Mouse (Mus musculus) adrenal gland (tissue): ENCODE results near the gene Prss2.

ENCODE experiments used
- intact Hi-C: fragments of 180-260 bp; cut with DNase I; formaldehyde crosslinking; loops from one replicate; pipeline ENCODE4 v1.15.1; 2025
- long read RNA-seq, 2 experiments: library from polyadenylated mRNA; unstranded; transcript quantifications; one replicate each; pipeline ENCODE4 v2.0.0; 2020; ENCODE audit warnings: borderline replicate concordance in 1 of 2; ENCODE audit not compliant: insufficient replicate concordance in 1 of 2

Gene Prss2
- long read RNA-seq, experiment 1 = 0 reads
- long read RNA-seq, experiment 2 = 0 reads

DNA sequence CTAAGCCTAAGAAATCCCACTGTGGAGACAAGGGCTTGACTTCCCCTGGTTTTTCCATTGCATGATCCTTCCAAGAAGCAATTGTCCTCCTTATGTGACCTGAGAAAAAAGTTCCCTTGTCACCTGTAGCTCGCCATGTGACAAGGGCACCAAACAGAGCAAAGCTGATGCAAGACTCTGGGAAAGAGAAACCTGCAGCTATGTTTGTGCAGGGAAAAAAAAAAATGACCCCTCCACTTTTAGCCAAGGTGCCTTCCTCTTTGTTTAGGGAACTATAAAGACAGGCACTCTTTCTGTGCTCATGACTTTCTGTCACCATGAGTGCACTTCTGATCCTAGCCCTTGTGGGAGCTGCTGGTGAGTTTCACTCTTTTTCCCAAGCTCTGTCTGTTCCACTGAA, at the start of gene Prss2:
TSS of gene Prss2 (plus strand) at position 301 of the 400 bp plus-strand sequence.
- intact Hi-C loops = no loop called here

DNA sequence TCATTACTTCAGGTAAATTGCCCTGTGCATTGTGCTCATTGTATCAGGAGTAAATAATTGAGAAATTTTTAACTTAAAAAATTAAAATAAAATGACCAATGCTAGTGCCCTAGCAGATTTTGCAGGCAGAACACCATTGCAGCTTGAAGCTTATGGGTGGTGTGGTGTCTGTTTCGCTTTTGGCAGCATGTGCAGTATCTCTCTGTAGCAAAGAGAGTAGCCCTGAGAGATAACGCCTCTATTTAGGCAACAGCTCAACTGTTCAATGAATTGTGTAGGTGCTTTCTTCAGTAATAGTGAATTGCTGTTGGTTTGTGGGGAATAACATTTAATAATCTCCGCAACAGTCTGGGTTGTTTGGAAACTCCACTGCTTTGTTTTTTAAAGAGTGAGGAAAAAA, 22.2 kb upstream of the Prss2 start:
- intact Hi-C loops = no loop called here

DNA sequence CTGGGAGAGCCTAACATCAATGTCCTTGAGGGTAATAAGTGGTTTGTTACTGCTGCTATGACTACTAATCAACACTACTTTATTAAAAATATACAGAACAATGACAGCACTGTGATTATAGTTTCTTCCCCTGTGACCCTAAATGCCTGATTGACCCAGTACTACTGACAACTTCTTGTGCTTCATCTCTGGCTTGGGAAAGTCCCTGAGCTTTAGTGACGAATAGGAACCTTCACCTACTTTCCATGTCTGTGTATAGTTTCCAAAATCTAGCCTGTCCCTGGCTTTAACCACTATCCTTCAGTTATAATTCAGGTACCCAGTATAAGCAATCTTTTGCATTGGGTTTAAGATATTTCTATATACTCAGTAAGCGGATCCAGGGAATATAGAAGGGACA, 16.7 kb upstream of the Prss2 start:
- intact Hi-C loops = no loop called here

DNA sequence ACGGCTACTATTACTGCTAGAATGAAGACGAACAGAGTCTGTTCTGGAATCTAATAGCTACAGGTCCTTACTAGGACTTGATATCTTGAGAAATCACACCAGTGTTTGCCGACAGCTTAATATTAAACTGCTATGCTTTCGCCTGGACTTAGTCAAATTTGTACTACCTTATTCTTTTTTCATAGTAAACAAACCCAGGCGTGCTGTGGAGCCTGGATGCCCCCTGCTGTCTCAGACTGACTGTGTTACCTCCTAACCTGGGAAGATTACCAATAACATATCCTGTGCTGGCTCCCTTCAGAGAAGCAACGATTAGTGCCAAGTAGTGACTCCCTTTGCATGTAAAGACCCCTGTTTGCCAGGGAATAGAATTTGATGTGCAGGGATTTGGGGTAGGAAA, 16.3 kb upstream of the Prss2 start:
- intact Hi-C loops = no loop called here

DNA sequence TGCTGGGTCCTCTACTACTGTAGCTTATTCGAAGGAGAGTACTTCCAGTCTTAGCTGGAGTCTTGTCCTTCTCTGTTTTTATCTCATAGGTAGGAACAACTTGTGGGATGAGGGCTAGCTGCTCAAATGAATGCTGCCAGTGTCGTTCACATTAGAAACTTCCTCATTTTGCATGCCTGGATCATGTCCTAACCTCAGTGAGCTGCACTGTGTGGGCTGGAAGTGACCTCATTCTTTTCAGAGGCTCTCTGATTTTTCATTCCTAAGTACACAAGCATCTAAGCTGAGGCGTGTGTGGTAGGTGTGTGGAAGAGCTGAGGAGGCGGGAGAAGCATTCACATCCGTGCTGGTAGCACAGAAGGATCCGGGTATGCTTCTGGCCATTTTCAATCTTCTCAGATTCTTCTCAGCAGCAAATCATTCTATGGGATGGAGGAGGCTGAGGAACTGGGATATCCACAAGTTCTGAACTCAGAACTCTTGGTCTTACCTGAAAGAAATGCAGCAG, 3.5 kb upstream of the Prss2 start:
- intact Hi-C loops = no loop called here

DNA sequence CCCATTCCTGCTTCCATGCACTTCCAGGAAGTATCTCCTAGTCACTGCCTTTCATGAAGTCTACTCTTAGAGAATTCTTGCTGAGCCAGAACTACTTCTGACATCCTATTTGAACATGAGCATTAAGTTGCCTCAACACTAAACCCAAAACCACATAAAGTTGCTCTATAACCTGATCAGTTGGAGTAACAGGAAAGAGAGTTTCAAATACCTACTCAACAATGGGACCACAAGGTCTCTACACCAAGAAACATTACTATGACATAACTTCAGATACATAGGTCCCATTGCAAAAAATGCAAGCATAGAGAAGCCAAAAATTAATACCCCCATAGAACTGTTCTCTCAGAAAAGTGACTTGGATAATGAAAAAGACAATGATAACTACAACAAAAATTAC, 4.9 kb downstream of the Prss2 start:
- intact Hi-C loops = no loop called here

DNA sequence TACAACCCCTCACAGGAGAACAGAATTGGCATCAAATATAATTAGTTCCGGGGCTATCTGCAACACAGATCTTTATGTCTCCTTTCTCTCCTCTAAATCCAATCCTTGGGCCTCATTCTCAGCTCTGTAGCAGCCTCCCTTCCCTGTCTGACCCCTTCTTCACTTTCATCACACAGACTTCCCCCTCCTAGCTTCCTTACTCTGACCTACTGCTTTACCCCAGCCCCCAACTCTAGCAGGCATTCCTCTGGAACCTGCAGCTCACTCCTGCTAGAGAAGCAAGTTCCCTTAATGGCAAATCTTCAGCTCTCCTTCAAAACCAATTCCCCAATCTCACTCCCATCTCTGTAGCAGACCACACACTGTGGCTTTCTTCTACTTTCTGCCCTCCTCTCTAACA, 5.8 kb downstream of the Prss2 start:
- intact Hi-C loops = no loop called here

DNA sequence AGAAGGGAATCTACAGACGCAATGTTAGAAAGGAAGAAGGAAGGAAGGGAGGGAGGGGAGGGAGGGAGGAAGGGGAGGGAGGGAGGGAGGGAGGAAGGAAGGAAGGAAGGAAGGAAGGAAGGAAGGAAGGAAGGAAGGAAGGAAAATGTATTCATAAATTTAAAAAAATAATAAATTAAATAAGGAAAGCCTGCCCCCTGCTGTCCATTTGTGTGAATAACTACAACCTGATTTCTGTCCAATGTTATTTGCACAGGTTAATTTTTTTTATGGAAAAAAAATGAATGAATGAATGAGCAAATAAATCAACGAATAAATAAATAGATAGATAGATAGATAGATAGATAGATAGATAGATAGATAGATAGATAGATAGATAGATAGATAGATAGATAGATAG, 8.4 kb downstream of the Prss2 start:
- intact Hi-C loops = loop anchor here (5.0 to 10.0 kb wide), 3 partner anchors 265 to 393 kb away; no protein-coding TSS in a partner anchor

DNA sequence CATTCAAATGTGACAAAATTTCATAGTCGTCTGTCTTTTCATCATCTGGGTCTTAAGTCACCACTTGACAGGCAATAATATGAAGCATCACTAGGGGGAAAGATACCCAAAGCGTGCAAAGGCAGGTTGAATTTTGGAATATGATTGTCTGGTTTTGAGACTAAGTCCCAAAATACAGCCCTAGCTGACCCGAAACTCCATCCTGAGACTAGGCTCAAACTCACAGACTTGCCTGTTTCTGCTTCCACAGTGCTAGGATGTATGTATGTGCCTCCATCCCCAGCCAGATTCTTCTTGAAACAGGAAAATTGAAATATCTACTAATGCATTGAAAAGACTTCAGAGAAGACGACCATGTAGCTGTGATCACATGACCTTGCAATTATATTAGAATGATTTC, 10.6 kb downstream of the Prss2 start:
- intact Hi-C loops = loop anchor here (5.0 to 10.0 kb wide), 3 partner anchors 267 to 395 kb away; no protein-coding TSS in a partner anchor

DNA sequence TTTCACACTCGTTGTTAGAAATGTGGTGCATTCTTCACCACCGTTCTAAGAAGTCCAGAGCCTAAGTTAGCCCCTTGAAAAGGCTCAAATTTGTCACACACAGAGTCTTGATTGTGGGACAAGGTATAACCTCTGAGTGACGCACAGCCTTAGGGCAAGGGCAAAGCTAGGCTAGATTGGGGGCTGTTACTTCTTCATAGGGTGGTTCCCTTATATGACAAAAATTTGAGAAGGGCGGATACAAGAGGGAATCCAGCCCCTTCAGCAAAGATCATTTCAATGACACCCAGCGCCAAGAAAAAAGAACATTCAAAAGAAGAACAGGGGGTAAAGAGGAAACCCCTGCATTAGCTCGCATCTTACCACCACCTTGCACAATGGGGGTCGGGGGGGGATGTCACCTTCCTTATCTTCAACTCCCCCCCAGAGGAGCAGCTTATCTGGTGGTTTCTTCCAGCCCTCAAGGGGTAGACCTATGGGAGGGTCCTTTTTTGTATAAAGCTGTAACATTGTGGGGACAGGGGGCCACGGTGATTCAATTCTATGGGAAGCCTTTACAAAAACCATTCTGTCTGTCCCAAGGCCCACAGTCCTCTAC, 11.2 kb downstream of the Prss2 start:
- intact Hi-C loops = loop anchor here (5.0 to 10.0 kb wide), 3 partner anchors 268 to 395 kb away; no protein-coding TSS in a partner anchor

DNA sequence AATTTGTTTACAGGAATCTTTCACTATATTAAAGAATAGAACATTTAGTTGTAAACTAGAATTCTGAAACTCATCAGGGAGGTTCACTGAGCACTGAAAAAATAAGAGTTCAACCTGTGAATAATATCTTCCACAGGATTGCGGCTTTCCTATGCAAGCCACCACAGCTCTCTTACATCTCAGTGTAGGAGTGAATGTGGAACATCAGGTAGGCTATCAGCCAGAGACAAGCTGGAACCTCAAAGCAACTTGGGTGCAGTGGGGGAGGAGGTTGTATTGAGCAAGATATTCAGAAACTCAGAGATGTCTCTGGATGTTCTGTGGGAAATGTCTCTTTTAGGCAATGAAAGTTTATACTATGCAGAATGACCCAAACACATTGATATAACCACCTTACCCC, 15.8 kb downstream of the Prss2 start:
- intact Hi-C loops = loop anchor here (10.0 kb wide), 1 partner anchor 273 kb away; no protein-coding TSS in a partner anchor

DNA sequence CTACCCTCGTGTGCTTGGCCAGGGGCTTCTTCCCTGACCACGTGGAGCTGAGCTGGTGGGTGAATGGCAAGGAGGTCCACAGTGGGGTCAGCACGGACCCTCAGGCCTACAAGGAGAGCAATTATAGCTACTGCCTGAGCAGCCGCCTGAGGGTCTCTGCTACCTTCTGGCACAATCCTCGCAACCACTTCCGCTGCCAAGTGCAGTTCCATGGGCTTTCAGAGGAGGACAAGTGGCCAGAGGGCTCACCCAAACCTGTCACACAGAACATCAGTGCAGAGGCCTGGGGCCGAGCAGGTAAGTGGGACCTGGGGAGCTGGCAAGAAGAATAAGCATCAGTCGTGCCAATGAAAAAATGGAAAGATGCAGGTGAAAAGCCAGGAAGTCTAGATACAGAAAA, 16.7 kb downstream of the Prss2 start:
- intact Hi-C loops = loop anchor here (10.0 kb wide), 1 partner anchor 273 kb away; no protein-coding TSS in a partner anchor

DNA sequence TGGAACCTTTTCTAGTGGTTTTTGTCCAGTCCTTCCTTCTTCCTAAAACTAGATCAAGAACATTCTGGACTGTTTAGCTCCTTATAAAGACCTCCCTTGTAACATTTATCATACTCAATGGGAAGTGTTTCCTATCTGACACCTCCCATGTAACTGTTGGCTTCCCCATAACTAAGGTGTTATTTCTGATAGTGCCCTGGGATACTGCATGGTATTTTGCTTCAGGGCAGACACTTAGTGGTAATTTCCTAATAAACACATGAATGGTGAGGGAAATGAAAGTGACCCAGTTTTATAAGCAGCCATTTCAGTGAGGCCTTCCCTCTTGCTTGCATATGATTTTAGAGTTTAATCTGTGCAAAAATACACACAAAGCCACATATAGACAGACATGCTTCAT, 19.2 kb downstream of the Prss2 start:
- intact Hi-C loops = no loop called here

DNA sequence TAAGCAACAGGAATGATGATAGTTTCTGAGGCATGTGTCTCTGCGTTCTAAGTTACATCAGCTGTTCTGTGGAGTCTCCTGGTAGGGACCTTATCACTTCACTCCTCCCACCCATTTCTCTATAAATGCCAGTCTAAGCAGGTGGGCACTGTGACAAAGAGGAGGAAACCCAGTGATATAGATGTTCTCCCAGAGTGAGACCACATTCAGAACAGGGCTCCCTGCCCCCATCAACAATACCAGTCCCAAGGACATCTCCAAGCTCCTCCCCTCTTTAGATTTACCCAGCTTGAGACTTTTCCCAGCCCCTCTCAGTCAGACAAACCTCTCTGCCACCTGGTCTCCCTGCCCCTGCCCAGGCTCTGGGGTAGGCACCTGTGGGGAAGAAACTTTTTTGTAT, 20.2 kb downstream of the Prss2 start:
- intact Hi-C loops = no loop called here

DNA sequence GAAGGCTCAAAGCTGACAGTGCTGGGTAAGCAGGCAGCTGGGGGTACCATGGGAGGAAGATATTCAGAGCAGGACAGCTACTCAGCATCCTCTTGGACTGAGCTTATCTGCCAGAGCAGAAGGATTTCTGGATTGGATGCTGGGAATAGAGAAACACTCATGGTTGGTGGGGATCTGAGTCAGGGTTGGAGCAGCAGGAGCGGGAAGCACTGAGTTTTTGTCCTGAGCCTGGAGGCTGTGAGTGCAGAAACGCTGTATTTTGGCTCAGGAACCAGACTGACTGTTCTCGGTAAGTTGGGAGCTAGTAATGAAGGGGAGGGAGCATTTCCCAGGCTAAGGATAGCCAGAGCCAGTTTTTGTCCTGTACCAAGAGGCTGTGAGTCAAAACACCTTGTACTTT, 21.4 kb downstream of the Prss2 start:
- intact Hi-C loops = no loop called here

DNA sequence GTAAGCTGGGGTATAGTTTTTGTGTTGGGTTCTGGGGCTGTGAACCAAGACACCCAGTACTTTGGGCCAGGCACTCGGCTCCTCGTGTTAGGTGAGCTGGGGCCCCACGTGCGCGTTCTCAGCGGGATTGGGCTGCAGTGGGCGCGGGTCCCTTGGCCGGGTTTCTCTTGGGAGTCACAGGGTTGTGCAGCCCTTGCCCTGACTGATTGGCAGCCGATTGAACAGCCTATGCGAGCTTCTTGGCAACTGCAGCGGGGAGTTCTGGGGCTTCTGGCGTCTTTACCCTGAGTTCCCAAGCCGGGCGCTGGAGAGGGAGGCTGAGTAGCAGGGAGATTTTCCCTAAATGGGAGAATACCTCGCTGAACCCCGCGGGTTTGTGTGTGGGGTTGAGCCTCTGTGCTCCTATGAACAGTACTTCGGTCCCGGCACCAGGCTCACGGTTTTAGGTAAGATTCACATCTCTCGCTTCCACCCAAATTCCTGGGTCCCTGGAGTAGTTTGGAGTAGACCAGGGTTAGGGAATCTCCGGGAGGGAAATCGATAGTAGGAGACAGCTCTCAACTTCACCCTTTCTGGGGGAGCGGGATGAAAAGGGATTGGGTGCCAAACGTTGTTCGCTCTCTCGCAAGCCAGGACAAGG, 21.9 kb downstream of the Prss2 start:
- intact Hi-C loops = no loop called here

DNA sequence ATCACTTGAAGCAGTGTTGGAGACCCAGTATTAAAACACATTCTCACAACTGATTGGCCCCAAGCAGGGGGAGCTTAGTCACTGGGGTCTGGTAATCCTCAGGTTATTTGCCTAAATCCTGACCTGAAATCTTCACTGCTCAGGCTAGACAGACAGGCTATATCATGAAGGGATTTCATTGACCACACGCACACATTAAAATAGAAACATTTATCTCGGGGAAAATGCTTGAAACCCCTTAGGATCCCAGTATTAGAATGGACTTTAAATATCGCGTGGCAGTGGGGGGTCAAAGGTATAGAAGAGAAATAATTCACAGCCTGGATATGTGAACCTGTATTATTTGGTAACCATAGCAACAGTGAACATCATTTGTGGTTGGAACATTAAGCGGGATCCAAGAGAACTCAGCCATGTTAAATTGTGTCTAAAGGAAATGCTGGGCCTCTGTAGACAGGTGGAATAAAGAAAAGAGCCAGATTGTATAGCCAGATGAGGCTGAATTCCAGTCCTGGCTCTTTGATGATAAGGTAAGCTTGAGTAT, 22.9 kb downstream of the Prss2 start:
- intact Hi-C loops = no loop called here

DNA sequence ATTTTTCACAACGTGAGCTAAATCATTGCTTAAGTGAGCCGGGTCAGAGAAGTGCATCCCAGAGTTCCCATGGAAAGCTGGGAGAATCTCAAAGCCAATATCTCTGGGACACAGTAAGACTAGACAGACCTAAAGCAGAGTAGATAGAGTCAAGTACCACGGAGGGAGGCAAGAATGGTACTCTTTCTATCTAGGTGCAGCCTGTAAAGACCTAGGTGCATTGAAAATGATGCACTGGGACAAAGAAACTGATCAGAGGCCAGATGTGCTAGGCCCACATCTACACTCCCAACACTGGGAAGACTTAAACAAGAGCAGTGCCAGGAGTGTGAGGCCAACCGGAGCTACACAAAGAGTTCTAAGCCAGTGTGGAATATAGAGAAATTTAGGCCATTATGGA, 23.7 kb downstream of the Prss2 start:
- intact Hi-C loops = no loop called here

DNA sequence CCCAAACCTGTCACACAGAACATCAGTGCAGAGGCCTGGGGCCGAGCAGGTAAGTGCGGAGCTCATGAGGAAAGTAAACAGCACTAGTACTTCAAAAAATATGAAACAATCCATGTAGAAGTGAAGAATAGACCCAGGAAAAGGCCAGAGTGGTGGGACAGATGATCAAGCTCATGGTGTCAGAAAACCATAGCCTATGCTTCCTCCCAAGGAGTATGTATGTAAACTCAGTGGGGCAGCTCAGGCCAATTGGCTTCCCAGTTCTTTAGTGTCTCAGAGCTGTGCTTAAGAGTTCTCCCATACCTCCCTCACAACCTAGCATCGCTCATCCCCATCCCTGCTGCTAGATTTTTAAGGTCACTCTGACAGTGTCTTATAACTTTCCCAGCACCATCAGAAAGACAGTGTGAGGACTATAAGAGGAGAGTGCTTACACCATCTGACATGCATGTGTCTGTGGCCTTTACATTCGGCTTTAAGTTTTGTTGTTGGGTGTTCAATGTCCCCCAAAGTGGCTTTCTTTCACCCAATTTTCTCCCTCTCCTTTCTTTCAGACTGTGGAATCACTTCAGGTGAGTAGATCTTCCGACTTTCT, 25.6 kb downstream of the Prss2 start:
- intact Hi-C loops = no loop called here

DNA sequence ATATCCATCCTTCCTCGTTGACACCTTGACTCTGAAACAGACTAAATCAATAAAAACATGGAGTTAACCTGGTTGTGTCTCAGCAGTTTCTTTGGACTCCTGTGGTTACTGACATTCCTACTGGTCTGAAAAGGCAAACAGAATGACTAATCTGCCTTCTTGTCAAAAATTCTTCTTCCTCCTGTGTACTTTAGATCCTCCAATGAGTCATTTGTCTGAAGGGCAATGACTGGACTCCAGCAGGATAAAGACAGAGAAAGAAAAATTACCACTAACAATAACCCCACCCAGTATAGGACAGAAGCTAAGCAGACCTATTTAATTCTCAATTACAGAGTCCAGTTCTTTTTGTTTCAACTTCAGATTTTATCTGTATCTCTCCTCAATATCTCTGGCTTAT, 26.7 kb downstream of the Prss2 start:
- intact Hi-C loops = no loop called here

DNA sequence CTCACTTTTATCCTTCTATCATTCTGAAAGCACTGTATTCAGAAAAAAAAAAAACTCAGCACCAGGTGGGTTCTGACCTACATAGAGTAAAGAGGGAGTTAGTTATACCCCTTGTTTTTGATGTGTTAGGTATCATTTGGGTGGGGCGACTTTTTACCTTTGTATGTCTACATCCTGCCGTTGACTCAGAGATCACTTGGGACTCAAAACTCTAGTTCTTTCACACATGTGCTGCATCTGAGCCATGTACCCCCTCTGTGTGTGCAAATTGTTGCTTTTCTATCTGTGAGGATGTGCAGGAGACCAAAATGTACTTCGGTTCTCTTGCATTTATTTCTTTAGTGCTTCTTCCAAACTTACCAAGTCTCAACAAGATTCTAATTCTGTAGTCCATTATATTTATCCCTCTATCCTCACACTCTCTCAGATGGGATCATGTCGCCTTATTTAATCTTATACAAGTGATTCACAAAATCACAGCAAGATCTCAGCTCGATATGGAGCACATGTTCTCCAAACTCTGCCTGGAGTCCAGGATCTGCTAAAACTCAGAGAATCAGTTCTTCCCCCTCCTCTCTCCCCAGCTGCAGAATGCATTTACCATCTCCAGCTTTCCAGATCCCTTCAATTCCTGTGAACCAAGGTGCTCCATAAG, 31.9 kb downstream of the Prss2 start:
- intact Hi-C loops = no loop called here
